In genomic region chr5:144267535-144268241, GRCm38 (mm10) we compare ENCODE assay signal across 8 mouse cellular contexts. TPM values are rescaled to one million over a fixed set of nuclear protein-coding genes. Genes with fewer than 3 reads are reported as not detected.
DNase-seq lines count a peak whose midpoint lies in the region; ATAC-seq lines count a peak whose summit lies in the region.

No protein-coding gene starts in this region.

- no peak overlapping the region for H3K9ac ChIP-seq in kidney, embryonic 16.5 days (replicated peaks; ENCODE audit: low read length)

- WGBS in kidney, embryonic 16.5 days = 63% methylated on average over 8 of the region's 8 CpGs

- no peak overlapping the region for H3K4me3 ChIP-seq in kidney, embryonic 16.5 days (ENCODE audit: low read length)

- no peak for ATAC-seq in kidney, embryonic 16.5 days (ENCODE audit: low FRiP score, low TSS enrichment)

- no peaks in the 10 kb centered on the region for H3K9me3 ChIP-seq in kidney, embryonic 16.5 days (ENCODE audit: low read length)

- DNase-seq in kidney, adult 18-20 months = peak; percentile 67
- peak; percentile 55 for DNase-seq in ES-CJ7 (ENCODE audit: low read depth, low spot score)
- peak; percentile 35 for DNase-seq in forelimb bud, embryonic 11.5 days (ENCODE audit: low read depth, low spot score)
- DNase-seq in kidney, postnatal 14 days = peak; percentile 81
- no peak for DNase-seq in embryo, embryonic 10.5 days (ENCODE audit: low spot score)
- no peak for DNase-seq in thymus, postnatal 14 days
- no peak for DNase-seq in ovary, postnatal 14 days (ENCODE audit: low spot score)

- no peak overlapping the region for H3K4me2 ChIP-seq in kidney, embryonic 16.5 days (replicated peaks; ENCODE audit: low read depth, low read length)

- H3K27ac ChIP-seq in kidney, embryonic 16.5 days (ENCODE audit: low read length) = no peak overlapping the region

- no peaks in the 10 kb centered on the region for H3K27me3 ChIP-seq in kidney, embryonic 16.5 days (ENCODE audit: insufficient read depth, low read length)

- peaks cover 44% of the 10 kb centered on the region for H3K36me3 ChIP-seq in kidney, embryonic 16.5 days (ENCODE audit: insufficient read depth, low read length)

- peaks cover 8% of the 10 kb centered on the region; the same call in 1 of the 2 replicates for H3K4me1 ChIP-seq in kidney, embryonic 16.5 days (ENCODE audit: insufficient read depth, low read length)

RNA-seq across cellular contexts. Expression of gene Bri3, which starts 23.5 kb away (rescaled TPM):
- polyA plus RNA-seq in kidney, embryonic 16.5 days (2015; fragmentation: Nextera tagmentation; extraction: Ambion mirVana) = 112 and 118 TPM in 2 replicates

RNA-seq across cellular contexts. Expression of gene Tecpr1, which starts 44.3 kb away (rescaled TPM):
- 24.3 and 26.0 TPM in 2 replicates for polyA plus RNA-seq in kidney, embryonic 16.5 days (2015; fragmentation: Nextera tagmentation; extraction: Ambion mirVana)

Comparison
In these comparisons a context has a peak if more than half of its experiments do, and no peak if none do; other contexts are left out.
1. DNase-seq: peak in kidney, adult 18-20 months (single experiment), ES-CJ7 (single experiment), forelimb bud, embryonic 11.5 days (single experiment) and kidney, postnatal 14 days (single experiment); none in embryo, embryonic 10.5 days (single experiment), thymus, postnatal 14 days (single experiment) and ovary, postnatal 14 days (single experiment).